Mouse (Mus musculus) gastrocnemius, postnatal 36 days (tissue): ENCODE data around the gene Rftn1. TPM values are rescaled to one million over a fixed set of nuclear protein-coding genes. Genes with fewer than 3 reads are reported as not detected.
"Not testable (repeated sequence)": the region's sequence is repeated elsewhere in the genome, so short reads cannot be mapped to it uniquely, and the experiment has no call there.

Source experiments
- DNase-seq, 2 experiments: peaks; one replicate each; pipeline ENCODE4 v3.0.0; 2022
- intact Hi-C: fragments of 180-260 bp; cut with DNase I; formaldehyde crosslinking; loops from one replicate; pipeline ENCODE4 v1.15.1; 2025
- total RNA-seq, 2 experiments: library from RNA; stranded (reverse); gene quantifications; 2 replicates each; pipeline ENCODE4 v1.2.3; 2021

Gene Rftn1
- total RNA-seq, 2 experiments from 2014 or later, result 22.0 to 22.8 TPM

GRCm38 (mm10) chr17:50205840-50206239 lies 15.4 kb upstream of the Rftn1 start:
- intact Hi-C loops, DNase-seq: not testable (repeated sequence)

GRCm38 (mm10) chr17:50205152-50205782 lies 14.8 kb upstream of the Rftn1 start:
- intact Hi-C loops, result no loop called here

GRCm38 (mm10) chr17:50201828-50202445 lies 11.5 kb upstream of the Rftn1 start:
- no peak for DNase-seq
- intact Hi-C loops, result no loop called here

More at GRCm38 (mm10) chr17:50205152-50205782, 14.8 kb upstream of the Rftn1 start:
- no peak for DNase-seq

- intact Hi-C loops, result no loop called here
- peak in 1 of 2 experiments; percentile 40 for DNase-seq
Observed at GRCm38 (mm10) chr17:50199075-50199850, 8.8 kb upstream of the Rftn1 start.

- DNase-seq, result no peak
- intact Hi-C loops, result no loop called here
Observed at GRCm38 (mm10) chr17:50197572-50197971, 7.1 kb upstream of the Rftn1 start.

GRCm38 (mm10) chr17:50196005-50196672 lies 5.7 kb upstream of the Rftn1 start:
- DNase-seq, result no peak

GRCm38 (mm10) chr17:50195399-50195798 lies 4.9 kb upstream of the Rftn1 start:
- intact Hi-C loops, result no loop called here
- DNase-seq, result no peak

More at GRCm38 (mm10) chr17:50196005-50196672, 5.7 kb upstream of the Rftn1 start:
- intact Hi-C loops, result no loop called here

- DNase-seq, result no peak
- intact Hi-C loops, result loop anchor here (5.0 kb wide), 1 partner anchor 43 kb away; no protein-coding TSS in a partner anchor
Observed at GRCm38 (mm10) chr17:50194541-50194940, 4.1 kb upstream of the Rftn1 start.

- DNase-seq, result no peak
- intact Hi-C loops, result loop anchor here (5.0 kb wide), 1 partner anchor 44 kb away; no protein-coding TSS in a partner anchor
Observed at GRCm38 (mm10) chr17:50193653-50194052, 3.2 kb upstream of the Rftn1 start.

GRCm38 (mm10) chr17:50192376-50192940 lies 2.0 kb upstream of the Rftn1 start:
- intact Hi-C loops, result loop anchor here (5.0 kb wide), 1 partner anchor 45 kb away; no protein-coding TSS in a partner anchor
- DNase-seq, result no peak

GRCm38 (mm10) chr17:50191318-50191957 lies 964 bp upstream of the Rftn1 start:
- DNase-seq, result no peak
- intact Hi-C loops, result loop anchor here (2.0 to 5.0 kb wide), 2 partner anchors 46 to 227 kb away; no protein-coding TSS in a partner anchor

- intact Hi-C loops, result loop anchor here (2.0 to 5.0 kb wide), 4 partner anchors 48 to 225 kb away; no protein-coding TSS in a partner anchor
- peak; percentile 66 to 68 for DNase-seq
Observed at GRCm38 (mm10) chr17:50189381-50190012, 977 bp downstream of the Rftn1 start.

- intact Hi-C loops, result loop anchor here (2.0 to 5.0 kb wide), 2 partner anchors 122 to 218 kb away; no protein-coding TSS in a partner anchor
- DNase-seq, result no peak
Observed at GRCm38 (mm10) chr17:50188662-50189345, 1.7 kb downstream of the Rftn1 start.

- intact Hi-C loops, result loop anchor here (5.0 kb wide), 1 partner anchor 118 kb away; no protein-coding TSS in a partner anchor
- no peak for DNase-seq
Observed at GRCm38 (mm10) chr17:50185616-50186015, 4.9 kb downstream of the Rftn1 start.

- intact Hi-C loops, result loop anchor here (5.0 kb wide), 1 partner anchor 118 kb away; no protein-coding TSS in a partner anchor
- DNase-seq, result no peak
Observed at GRCm38 (mm10) chr17:50185083-50185482, 5.4 kb downstream of the Rftn1 start.

GRCm38 (mm10) chr17:50184217-50185038 lies 6.0 kb downstream of the Rftn1 start:
- no peak for DNase-seq
- intact Hi-C loops, result loop anchor here (5.0 kb wide), 1 partner anchor 117 kb away; no protein-coding TSS in a partner anchor

- intact Hi-C loops, result no loop called here
- DNase-seq, result no peak
Observed at GRCm38 (mm10) chr17:50183300-50183699, 7.2 kb downstream of the Rftn1 start.
